In the genomic region with DNA sequence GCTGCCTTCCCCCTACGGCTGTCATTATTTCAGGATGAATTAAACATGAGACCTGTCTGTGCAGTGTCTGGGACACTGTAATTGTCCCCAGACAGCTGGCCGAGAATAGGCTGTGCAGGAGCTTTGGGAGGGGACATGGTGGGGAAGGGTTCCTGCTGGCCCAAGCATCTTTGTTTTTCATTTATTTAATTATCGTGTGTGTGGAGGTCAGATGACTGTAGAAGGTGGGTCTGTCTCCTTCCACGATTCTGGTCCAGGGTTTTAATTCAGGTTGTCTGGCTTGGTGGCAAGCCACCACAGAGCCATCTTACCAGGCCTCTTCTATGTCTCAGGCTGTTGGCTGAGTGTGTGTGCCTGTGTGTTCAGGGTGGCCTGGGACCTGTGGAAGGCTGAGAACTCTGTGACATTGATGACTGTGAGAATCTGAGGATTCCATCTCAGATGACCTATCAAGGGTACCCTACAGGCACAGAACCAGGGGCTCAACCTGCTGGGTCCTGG, we compare ENCODE assay signal across 25 mouse cellular contexts. TPM values are rescaled to one million over a fixed set of nuclear protein-coding genes. Genes with fewer than 3 reads are reported as not detected.
DNase-seq lines count a peak whose midpoint lies in the region; ATAC-seq lines count a peak whose summit lies in the region.
"Had no signal": no experiment of that assay in that cellular context is flagged by ENCODE, and none has a peak within 500 bp of the region (broad histone marks: within the 10 kb centered on the region; RNA-seq: fewer than 3 reads in every experiment).

No protein-coding gene starts in this region.

- no peak for ATAC-seq in hindbrain, embryonic 12.5 days (ENCODE audit: low FRiP score)
- no peak for ATAC-seq in hindbrain, embryonic 16.5 days
- ATAC-seq in erythroblast, adult 5-6 weeks (replicated peaks; ENCODE audit: low FRiP score, poor library complexity, severe bottlenecking), result no peak

- H3K4me3 ChIP-seq in hindbrain, embryonic 12.5 days, result no peak overlapping the region
- H3K4me3 ChIP-seq in hindbrain, embryonic 16.5 days (ENCODE audit: low read length), result no peak overlapping the region
- H3K4me3 ChIP-seq: embryonic facial prominence, embryonic 13.5 days; limb, embryonic 15.5 days; lung, embryonic 15.5 days had no signal

- peak overlapping the region; percentile 5; the same call in 1 of the 2 replicates for H3K27ac ChIP-seq in hindbrain, embryonic 12.5 days
- no peak overlapping the region for H3K27ac ChIP-seq in hindbrain, embryonic 16.5 days (ENCODE audit: low read depth, low read length)
- H3K27ac ChIP-seq: embryonic facial prominence, embryonic 13.5 days; limb, embryonic 15.5 days; lung, embryonic 15.5 days had no signal

- no peak overlapping the region for H3K9ac ChIP-seq in hindbrain, embryonic 12.5 days
- H3K9ac ChIP-seq in hindbrain, embryonic 16.5 days (ENCODE audit: low read depth, low read length), result no peak overlapping the region
- H3K9ac ChIP-seq: embryonic facial prominence, embryonic 13.5 days; limb, embryonic 15.5 days; lung, embryonic 15.5 days had no signal

- 35% methylated on average over 4 of the region's 4 CpGs for WGBS in hindbrain, embryonic 12.5 days
- 17% methylated on average over 4 of the region's 4 CpGs for WGBS in hindbrain, embryonic 16.5 days

- H3K9me3 ChIP-seq in hindbrain, embryonic 12.5 days (replicated peaks), result no peaks in the 10 kb centered on the region
- H3K9me3 ChIP-seq in hindbrain, embryonic 16.5 days (ENCODE audit: control insufficient read depth, low read length), result no peaks in the 10 kb centered on the region
- H3K9me3 ChIP-seq: embryonic facial prominence, embryonic 13.5 days; limb, embryonic 15.5 days; lung, embryonic 15.5 days had no signal

- peaks cover 40% of the 10 kb centered on the region for H3K4me1 ChIP-seq in hindbrain, embryonic 12.5 days
- H3K4me1 ChIP-seq in hindbrain, embryonic 16.5 days (ENCODE audit: control insufficient read depth, insufficient read depth, low read depth, low read length), result peaks cover 26% of the 10 kb centered on the region
- H3K4me1 ChIP-seq: lung, embryonic 15.5 days had no signal

- H3K4me2 ChIP-seq in hindbrain, embryonic 12.5 days (replicated peaks), result no peak overlapping the region
- H3K4me2 ChIP-seq in hindbrain, embryonic 16.5 days (ENCODE audit: low read length), result no peak overlapping the region
- H3K4me2 ChIP-seq: embryonic facial prominence, embryonic 13.5 days; limb, embryonic 15.5 days; lung, embryonic 15.5 days had no signal

- peak; percentile 14 for DNase-seq in cerebellum, adult 11-12 months
- DNase-seq in cerebellum, adult 8-10 months, result no peak
- DNase-seq in right cerebral cortex, postnatal 4 days, result peak; percentile 1
- DNase-seq in right cerebral cortex, adult 18-20 months, result no peak
- DNase-seq in ovary, postnatal 10 days (ENCODE audit: low spot score), result no peak
- DNase-seq: adrenal gland, postnatal 36 days; heart, postnatal 14 days had no signal

- H3K27me3 ChIP-seq in hindbrain, embryonic 12.5 days, result no peaks in the 10 kb centered on the region
- no peaks in the 10 kb centered on the region for H3K27me3 ChIP-seq in hindbrain, embryonic 16.5 days (replicated peaks; ENCODE audit: control insufficient read depth, insufficient read depth, low read length)
- H3K27me3 ChIP-seq: CH12.LX; embryonic facial prominence, embryonic 13.5 days; limb, embryonic 15.5 days; lung, embryonic 15.5 days had no signal

- H3K36me3 ChIP-seq in hindbrain, embryonic 12.5 days, result no peaks in the 10 kb centered on the region
- no peaks in the 10 kb centered on the region for H3K36me3 ChIP-seq in hindbrain, embryonic 16.5 days (ENCODE audit: control insufficient read depth, insufficient read depth, low read length)
- H3K36me3 ChIP-seq: limb, embryonic 15.5 days; lung, embryonic 15.5 days had no signal

RNA-seq across cellular contexts. Expression of a gene that starts 5.5 kb away (rescaled TPM):
- 1.8 and 2.0 TPM in 2 replicates for polyA plus RNA-seq in hindbrain, embryonic 12.5 days (2016; fragmentation: Nextera tagmentation; extraction: Ambion mirVana)
- polyA plus RNA-seq in hindbrain, embryonic 16.5 days (2015; fragmentation: Nextera tagmentation; extraction: Ambion mirVana), result 0.95 and 1.1 TPM in 2 replicates
- total RNA-seq in erythroblast, adult 5-6 weeks (2015; ENCODE audit: low replicate concordance), result 1.5 and 2.5 TPM in 2 replicates
- 0.84 and 1.5 TPM in 2 replicates for total RNA-seq in erythroblast, adult 5-6 weeks (2017; ENCODE audit: low replicate concordance)
- total RNA-seq: common myeloid progenitor, adult 5-6 weeks had no signal

RNA-seq across cellular contexts. Expression of a gene that starts 35.7 kb away (rescaled TPM):
- 93.5 and 105 TPM in 2 replicates for polyA plus RNA-seq in hindbrain, embryonic 12.5 days (2016; fragmentation: Nextera tagmentation; extraction: Ambion mirVana)
- polyA plus RNA-seq in hindbrain, embryonic 16.5 days (2015; fragmentation: Nextera tagmentation; extraction: Ambion mirVana), result 56.7 and 66.1 TPM in 2 replicates
- total RNA-seq in erythroblast, adult 5-6 weeks (2015; ENCODE audit: low replicate concordance), result 71.9 and 87.0 TPM in 2 replicates
- total RNA-seq in erythroblast, adult 5-6 weeks (2017; ENCODE audit: low replicate concordance), result 316 and 354 TPM in 2 replicates

RNA-seq across cellular contexts. Expression of a gene that starts 36.0 kb away (rescaled TPM):
- polyA plus RNA-seq in hindbrain, embryonic 12.5 days (2016; fragmentation: Nextera tagmentation; extraction: Ambion mirVana), result 161 and 162 TPM in 2 replicates
- polyA plus RNA-seq in hindbrain, embryonic 16.5 days (2015; fragmentation: Nextera tagmentation; extraction: Ambion mirVana), result 95.5 and 109 TPM in 2 replicates
- 36.9 and 61.2 TPM in 2 replicates for total RNA-seq in erythroblast, adult 5-6 weeks (2015; ENCODE audit: low replicate concordance)
- 116 and 186 TPM in 2 replicates for total RNA-seq in erythroblast, adult 5-6 weeks (2017; ENCODE audit: low replicate concordance)

RNA-seq across cellular contexts. Expression of a gene that starts 36.4 kb away (rescaled TPM):
- not detected in 2 replicates for polyA plus RNA-seq in hindbrain, embryonic 12.5 days (2016; fragmentation: Nextera tagmentation; extraction: Ambion mirVana)
- polyA plus RNA-seq in hindbrain, embryonic 16.5 days (2015; fragmentation: Nextera tagmentation; extraction: Ambion mirVana), result not detected in 2 replicates
- not detected in 2 replicates for total RNA-seq in erythroblast, adult 5-6 weeks (2015; ENCODE audit: low replicate concordance)
- total RNA-seq in erythroblast, adult 5-6 weeks (2017; ENCODE audit: low replicate concordance), result not detected in 2 replicates
- total RNA-seq: adrenal gland, postnatal 36 days; CH12.LX; common myeloid progenitor, adult 5-6 weeks; gastrocnemius, adult 8-10 months; heart, adult 8-10 months; heart, postnatal 14 days; layer of hippocampus, adult 8-10 months; left cerebral cortex, adult 8-10 months; megakaryocyte, adult 5-6 weeks had no signal
- polyA plus RNA-seq: embryonic facial prominence, embryonic 13.5 days; intestine, embryonic 14.5 days; kidney, embryonic 14.5 days; limb, embryonic 15.5 days; lung, embryonic 15.5 days; small intestine, adult 2 months; stomach, embryonic 14.5 days; thymus, postnatal 0 days had no signal

Comparison
In these comparisons a context has a peak if more than half of its experiments do, and no peak if none do; other contexts are left out.
1. DNase-seq: peak in cerebellum, adult 11-12 months (single experiment) and right cerebral cortex, postnatal 4 days (single experiment); none in cerebellum, adult 8-10 months (single experiment), right cerebral cortex, adult 18-20 months (single experiment) and ovary, postnatal 10 days (single experiment).